Mouse (Mus musculus): Measurements from ENCODE around the gene Cideb. TPM values are rescaled to one million over a fixed set of nuclear protein-coding genes. Genes with fewer than 3 reads are reported as not detected.

The Cideb gene
- polyA plus RNA-seq, 1 experiment = not detected

GRCm38 (mm10) chr14:55716884-55717283 lies 41.4 kb downstream of the Cideb start:
- H3K9ac ChIP-seq (ENCODE audit: low read depth, poor library complexity, severe bottlenecking) = no peak overlapping the region
- H3K4me3 ChIP-seq (ENCODE audit: low read depth, low read length) = no peak overlapping the region
- H3K27ac ChIP-seq (ENCODE audit: insufficient read depth, low read length) = no peak overlapping the region
- peaks cover 2% of the 10 kb centered on the region for H3K4me1 ChIP-seq (ENCODE audit: control insufficient read depth, insufficient read depth, low read length)
- TF ChIP-seq CTCF (IDR thresholded peaks at IDR 0.05; ENCODE audit: low read depth, low read length) = no peak
- no peak for TF ChIP-seq EP300 (IDR thresholded peaks at IDR 0.05; ENCODE audit: insufficient read depth, low read depth, low read length)
- no peak for TF ChIP-seq POLR2A (IDR thresholded peaks at IDR 0.05; ENCODE audit: insufficient read depth, low read length)
- H3K27me3 ChIP-seq (ENCODE audit: control insufficient read depth, insufficient read depth, low read length, poor library complexity, severe bottlenecking) = no peaks in the 10 kb centered on the region
- H3K36me3 ChIP-seq (ENCODE audit: control insufficient read depth, insufficient read depth, low read length, poor library complexity, severe bottlenecking) = peaks cover 22% of the 10 kb centered on the region
- no peaks in the 10 kb centered on the region for H3K9me3 ChIP-seq (replicated peaks; ENCODE audit: control insufficient read depth, insufficient read depth, low read length, poor library complexity, severe bottlenecking)

- no peaks in the 10 kb centered on the region for H3K27me3 ChIP-seq (ENCODE audit: control insufficient read depth, insufficient read depth, low read length, poor library complexity, severe bottlenecking)
- H3K9ac ChIP-seq (ENCODE audit: low read depth, poor library complexity, severe bottlenecking) = no peak overlapping the region
- H3K27ac ChIP-seq (ENCODE audit: insufficient read depth, low read length) = no peak overlapping the region
- H3K36me3 ChIP-seq (ENCODE audit: control insufficient read depth, insufficient read depth, low read length, poor library complexity, severe bottlenecking) = peaks cover 22% of the 10 kb centered on the region
- no peak overlapping the region for H3K4me3 ChIP-seq (ENCODE audit: low read depth, low read length)
- no peak for TF ChIP-seq CTCF (IDR thresholded peaks at IDR 0.05; ENCODE audit: low read depth, low read length)
- no peak for TF ChIP-seq EP300 (IDR thresholded peaks at IDR 0.05; ENCODE audit: insufficient read depth, low read depth, low read length)
- no peak for TF ChIP-seq POLR2A (IDR thresholded peaks at IDR 0.05; ENCODE audit: insufficient read depth, low read length)
- no peaks in the 10 kb centered on the region for H3K9me3 ChIP-seq (replicated peaks; ENCODE audit: control insufficient read depth, insufficient read depth, low read length, poor library complexity, severe bottlenecking)
- H3K4me1 ChIP-seq (ENCODE audit: control insufficient read depth, insufficient read depth, low read length) = peaks cover 4% of the 10 kb centered on the region
Measured at GRCm38 (mm10) chr14:55716271-55716670, 42.0 kb downstream of the Cideb start.

DNA sequence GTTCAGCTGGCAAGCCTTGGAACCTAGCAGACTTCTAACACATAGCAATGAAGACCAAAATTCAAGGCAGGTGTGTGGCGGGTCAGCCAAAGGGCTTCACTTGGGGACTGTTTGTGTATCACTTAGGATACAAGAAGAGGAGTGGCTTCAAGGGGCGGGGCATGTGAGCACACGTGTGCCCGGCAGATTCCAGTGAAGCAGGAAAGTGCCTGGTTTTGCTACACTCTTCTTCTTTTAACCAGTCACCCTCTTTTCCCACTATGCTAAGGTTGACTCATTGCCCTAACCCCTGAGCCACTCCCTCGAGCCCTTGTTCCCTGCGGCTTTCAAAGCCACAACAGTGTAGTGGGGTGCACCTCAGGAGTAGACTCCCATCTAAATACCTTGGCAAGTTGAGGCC lies 43.4 kb downstream of the Cideb start:
- Histone ChIP-seq H3K9me3 (replicated peaks; ENCODE audit: control insufficient read depth, insufficient read depth, low read length, poor library complexity, severe bottlenecking) (no peaks in the 10 kb centered on the region), H3K9ac (ENCODE audit: low read depth, poor library complexity, severe bottlenecking) (no peak overlapping the region), H3K4me1 (ENCODE audit: control insufficient read depth, insufficient read depth, low read length) (peaks cover 9% of the 10 kb centered on the region), H3K27ac (ENCODE audit: insufficient read depth, low read length) (no peak overlapping the region), H3K4me3 (ENCODE audit: low read depth, low read length) (no peak overlapping the region), H3K27me3 (ENCODE audit: control insufficient read depth, insufficient read depth, low read length, poor library complexity, severe bottlenecking) (no peaks in the 10 kb centered on the region), H3K36me3 (ENCODE audit: control insufficient read depth, insufficient read depth, low read length, poor library complexity, severe bottlenecking) (peaks cover 22% of the 10 kb centered on the region)
- TF ChIP-seq POLR2A (IDR thresholded peaks at IDR 0.05; ENCODE audit: insufficient read depth, low read length) = no peak
- no peak for TF ChIP-seq EP300 (IDR thresholded peaks at IDR 0.05; ENCODE audit: insufficient read depth, low read depth, low read length)
- TF ChIP-seq CTCF (IDR thresholded peaks at IDR 0.05; ENCODE audit: low read depth, low read length) = no peak

- Histone ChIP-seq H3K9me3 (replicated peaks; ENCODE audit: control insufficient read depth, insufficient read depth, low read length, poor library complexity, severe bottlenecking) (no peaks in the 10 kb centered on the region), H3K27me3 (ENCODE audit: control insufficient read depth, insufficient read depth, low read length, poor library complexity, severe bottlenecking) (no peaks in the 10 kb centered on the region), H3K9ac (ENCODE audit: low read depth, poor library complexity, severe bottlenecking) (peak within 1 kb of the TSS; percentile 48; the same call in 1 of the 2 replicates), H3K36me3 (ENCODE audit: control insufficient read depth, insufficient read depth, low read length, poor library complexity, severe bottlenecking) (peaks cover 21% of the 10 kb centered on the region), H3K27ac (ENCODE audit: insufficient read depth, low read length) (no peak within 1 kb of the TSS), H3K4me1 (ENCODE audit: control insufficient read depth, insufficient read depth, low read length) (peaks cover 15% of the 10 kb centered on the region), H3K4me3 (ENCODE audit: low read depth, low read length) (peak within 1 kb of the TSS; percentile 32)
- TF ChIP-seq EP300 (IDR thresholded peaks at IDR 0.05; ENCODE audit: insufficient read depth, low read depth, low read length) (no peak), CTCF (IDR thresholded peaks at IDR 0.05; ENCODE audit: low read depth, low read length) (no peak), POLR2A (IDR thresholded peaks at IDR 0.05; ENCODE audit: insufficient read depth, low read length) (no peak)
Measured at GRCm38 (mm10) chr14:55713729-55714122, 44.5 kb downstream of the Cideb start, which contains the start of gene Tgm1. Tgm1 (minus strand) TSS chr14:55713926.

- H3K27me3 ChIP-seq (ENCODE audit: control insufficient read depth, insufficient read depth, low read length, poor library complexity, severe bottlenecking) = no peaks in the 10 kb centered on the region
- H3K9ac ChIP-seq (ENCODE audit: low read depth, poor library complexity, severe bottlenecking) = 0 out of 2 replicates have a peak overlapping the region, but pooled peaks have one; percentile 48
- no peaks in the 10 kb centered on the region for H3K9me3 ChIP-seq (replicated peaks; ENCODE audit: control insufficient read depth, insufficient read depth, low read length, poor library complexity, severe bottlenecking)
- TF ChIP-seq POLR2A (IDR thresholded peaks at IDR 0.05; ENCODE audit: insufficient read depth, low read length) (no peak), CTCF (IDR thresholded peaks at IDR 0.05; ENCODE audit: low read depth, low read length) (no peak), EP300 (IDR thresholded peaks at IDR 0.05; ENCODE audit: insufficient read depth, low read depth, low read length) (no peak)
- no peak overlapping the region for H3K27ac ChIP-seq (ENCODE audit: insufficient read depth, low read length)
- H3K4me1 ChIP-seq (ENCODE audit: control insufficient read depth, insufficient read depth, low read length) = peaks cover 18% of the 10 kb centered on the region
- H3K36me3 ChIP-seq (ENCODE audit: control insufficient read depth, insufficient read depth, low read length, poor library complexity, severe bottlenecking) = peaks cover 15% of the 10 kb centered on the region
- peak overlapping the region; percentile 32 for H3K4me3 ChIP-seq (ENCODE audit: low read depth, low read length)
Measured at GRCm38 (mm10) chr14:55713007-55713728, 45.1 kb downstream of the Cideb start.

DNA sequence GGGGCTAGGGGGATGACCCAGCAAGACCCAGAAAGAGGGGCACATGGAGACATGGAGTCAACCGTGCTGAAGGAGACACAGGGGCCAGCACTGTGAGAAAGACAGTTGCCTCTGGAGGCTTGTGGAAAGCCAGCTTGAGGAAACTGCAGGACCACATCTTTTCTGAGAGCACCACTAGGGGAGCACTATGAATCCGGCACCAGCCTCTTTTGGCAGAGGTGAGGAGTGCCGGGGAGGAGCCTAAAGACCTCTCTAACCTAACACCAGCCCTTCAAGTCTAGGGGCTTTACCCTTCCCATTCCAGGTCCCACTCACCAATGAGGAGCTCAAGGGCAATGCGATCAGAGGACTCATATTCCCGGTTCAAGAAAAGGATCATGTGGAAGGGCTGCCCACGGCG lies 46.5 kb downstream of the Cideb start:
- no peaks in the 10 kb centered on the region for H3K9me3 ChIP-seq (replicated peaks; ENCODE audit: control insufficient read depth, insufficient read depth, low read length, poor library complexity, severe bottlenecking)
- no peaks in the 10 kb centered on the region for H3K27me3 ChIP-seq (ENCODE audit: control insufficient read depth, insufficient read depth, low read length, poor library complexity, severe bottlenecking)
- TF ChIP-seq EP300 (IDR thresholded peaks at IDR 0.05; ENCODE audit: insufficient read depth, low read depth, low read length) (no peak), POLR2A (IDR thresholded peaks at IDR 0.05; ENCODE audit: insufficient read depth, low read length) (no peak), CTCF (IDR thresholded peaks at IDR 0.05; ENCODE audit: low read depth, low read length) (no peak)
- no peak overlapping the region; the same call in 1 of the 2 replicates for H3K9ac ChIP-seq (ENCODE audit: low read depth, poor library complexity, severe bottlenecking)
- H3K4me1 ChIP-seq (ENCODE audit: control insufficient read depth, insufficient read depth, low read length) = peaks cover 18% of the 10 kb centered on the region
- H3K4me3 ChIP-seq (ENCODE audit: low read depth, low read length) = peak overlapping the region; percentile 12; the same call in 1 of the 2 replicates
- peaks cover 5% of the 10 kb centered on the region for H3K36me3 ChIP-seq (ENCODE audit: control insufficient read depth, insufficient read depth, low read length, poor library complexity, severe bottlenecking)
- H3K27ac ChIP-seq (ENCODE audit: insufficient read depth, low read length) = 0 out of 2 replicates have a peak overlapping the region, but pooled peaks have one; percentile 15
